Mouse (Mus musculus) heart, adult 2 months (tissue): ENCODE results near the gene Nckap1. TPM values are rescaled to one million over a fixed set of nuclear protein-coding genes. Genes with fewer than 3 reads are reported as not detected.
A peak's percentile ranks its signal among the peaks of the same experiment; 100 is the strongest.

Experiments
- DNase-seq, 2 experiments: peaks; one replicate each; pipeline ENCODE4 v3.0.0; 2021
- H3K27ac ChIP-seq: fragments of 200-600 bp; 2 replicates; pipeline ENCODE4 v1.8.1; 2022
- H3K27me3 ChIP-seq: fragments of 200-500 bp; 2 replicates; pipeline ENCODE4 v1.6.1; 2012; ENCODE audit warnings: mild to moderate bottlenecking, low read length, inconsistent platforms, mixed read lengths; ENCODE audit not compliant: control insufficient read depth, insufficient read depth
- H3K36me3 ChIP-seq: fragments of 200-500 bp; 2 replicates; pipeline ENCODE4 v1.6.1; 2012; ENCODE audit warnings: low read length, inconsistent platforms; ENCODE audit not compliant: control insufficient read depth, insufficient read depth
- H3K4me1 ChIP-seq: fragments of 200-500 bp; 2 replicates; pipeline ENCODE4 v1.6.1; 2011; ENCODE audit warnings: low read length; ENCODE audit not compliant: control insufficient read depth, insufficient read depth
- H3K4me3 ChIP-seq: fragments of 200-600 bp; 2 replicates; pipeline ENCODE4 v1.8.1; 2022
- H3K79me2 ChIP-seq: fragments of 200-500 bp; replicated peaks from 2 replicates; pipeline ENCODE4 v1.6.1; 2012; ENCODE audit warnings: mild to moderate bottlenecking, inconsistent platforms, low read length, moderate library complexity, mixed read lengths; ENCODE audit not compliant: control insufficient read depth, insufficient read depth
- H3K9ac ChIP-seq: fragments of 200-500 bp; 2 replicates; pipeline ENCODE4 v1.6.1; 2012; ENCODE audit warnings: low read depth, mild to moderate bottlenecking, control low read depth, inconsistent platforms, low read length, mixed read lengths
- CTCF ChIP-seq: fragments of 200-600 bp; IDR thresholded peaks from 2 replicates; pipeline ENCODE4 v1.8.1; 2022; ENCODE audit warnings: antibody characterized with exemption, mild to moderate bottlenecking, moderate library complexity
- EP300 ChIP-seq: fragments of 200-500 bp; IDR thresholded peaks from 2 replicates; pipeline ENCODE4 v1.6.1; 2011; ENCODE audit warnings: low read depth, low read length, control low read depth; ENCODE audit not compliant: insufficient read depth
- POLR2A ChIP-seq: fragments of 200-500 bp; IDR thresholded peaks from 2 replicates; pipeline ENCODE4 v1.6.1; 2011; ENCODE audit warnings: mild to moderate bottlenecking, low read depth, low read length, control low read depth; ENCODE audit not compliant: insufficient read depth
- WGBS: fragments of 180-500 bp; shearing (Covaris S2); methylation state at CpG from one replicate; pipeline ENCODE4 v1.1.7; 2018; 5-methylcytosine and 5-hydroxymethylcytosine counted together
- intact Hi-C: fragments of 180-260 bp; cut with DNase I; formaldehyde crosslinking; loops from one replicate; pipeline ENCODE4 v1.15.1; 2025
- long read RNA-seq: library from polyadenylated mRNA; stranded (forward); transcript quantifications from one replicate; pipeline ENCODE4 v2.0.0, GENCODE M21; 2021
- polyA plus RNA-seq: library from polyadenylated mRNA; depleted of rRNA; stranded (reverse); fragments of >200 nt; gene quantifications from 2 replicates; pipeline ENCODE4 v1.2.3, GENCODE M21; 2012; rRNA removed
- total RNA-seq, 2 experiments: library from RNA; stranded (reverse); gene quantifications; 2 replicates each; pipeline ENCODE4 v1.2.3; 2021

Nckap1 gene
- total RNA-seq: 10 to 100 TPM; 60.1 to 63.6 TPM
- 21.9 and 44.6 TPM in 2 replicates for polyA plus RNA-seq
- long read RNA-seq, full-length matches to known transcripts: 26 of 32 reads
- long read RNA-seq, partial matches to known transcripts: 2 of 32 reads
- long read RNA-seq, other reads (novel, unspliced or antisense): 4 of 32 reads

DNA sequence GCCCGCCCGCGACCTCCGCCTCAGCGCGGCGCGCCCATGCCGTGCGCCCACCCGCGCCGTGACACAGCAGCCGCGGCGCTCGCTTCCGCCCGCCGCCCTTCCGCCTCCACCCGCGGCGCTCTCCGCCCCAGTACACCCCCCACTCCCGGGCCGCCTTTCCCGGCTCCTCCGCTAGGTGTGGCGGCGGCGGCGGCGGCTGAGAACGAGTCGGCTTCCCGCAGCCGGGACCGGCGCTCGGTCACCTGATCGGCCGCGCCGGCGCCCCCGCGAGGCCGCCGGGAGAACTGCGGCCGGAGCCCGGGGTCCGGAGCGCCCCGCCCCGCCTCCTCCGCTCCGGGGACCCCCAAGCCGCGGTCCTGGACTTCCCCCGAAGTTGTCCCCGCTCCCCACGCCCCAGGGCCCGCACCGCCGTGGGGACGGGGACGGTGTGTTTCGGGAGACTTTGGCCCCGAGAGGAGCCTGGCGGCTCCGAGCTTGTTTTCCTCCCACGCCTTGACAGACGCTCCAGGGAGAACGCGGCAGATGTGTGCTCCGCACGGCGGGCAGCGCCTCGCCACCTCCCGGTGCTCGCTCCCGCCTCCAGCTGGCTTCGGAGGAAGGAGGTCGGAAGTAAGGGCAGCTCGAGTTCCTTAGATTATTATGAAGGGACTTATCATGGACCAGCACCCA, at the start of gene Nckap1:
Gene Nckap1, minus strand, starts transcription at position 338 of the 669 bp plus-strand sequence.
- intact Hi-C loops: loop anchor here (2.0 kb wide), 1 partner anchor 36 kb away; the partner anchor contains the start of genes Dusp19 and Nup35
- Histone ChIP-seq H3K9ac (peak within 1 kb of the TSS; percentile 100), H3K4me3 (peak within 1 kb of the TSS; percentile 77), H3K27me3 (no peaks in the 10 kb centered on the region), H3K36me3 (peaks cover 9% of the 10 kb centered on the region), H3K4me1 (peaks cover 3% of the 10 kb centered on the region), H3K79me2 (peaks cover 5% of the 10 kb centered on the region; the same call in 1 of the 2 replicates), H3K27ac (peak within 1 kb of the TSS; percentile 95)
- DNase-seq: peak; percentile 93 to 95
- TF ChIP-seq EP300 (peak; percentile 47; the same call in 1 of the 2 replicates), CTCF (peak; percentile 88), POLR2A (peak; percentile 47)
- under 1% methylated on average over 69 of the region's 88 CpGs for WGBS

- H3K9ac ChIP-seq: no peak overlapping the region
- no peak overlapping the region for H3K4me3 ChIP-seq
- no peak overlapping the region for H3K27ac ChIP-seq
- intact Hi-C loops: no loop called here
- H3K79me2 ChIP-seq: no peaks in the 10 kb centered on the region; the same call in 1 of the 2 replicates
- H3K4me1 ChIP-seq: no peaks in the 10 kb centered on the region; the same call in 1 of the 2 replicates
- no peak for DNase-seq
- no peaks in the 10 kb centered on the region for H3K27me3 ChIP-seq
- 96% methylated on average over 4 of the region's 4 CpGs for WGBS
- H3K36me3 ChIP-seq: no peaks in the 10 kb centered on the region
- TF ChIP-seq CTCF: no peak
- TF ChIP-seq POLR2A: no peak
- no peak for TF ChIP-seq EP300
Observed at GRCm38 (mm10) chr2:80624523-80624922, 43.3 kb upstream of the Nckap1 start.

GRCm38 (mm10) chr2:80621921-80622320, 40.7 kb upstream of the Nckap1 start:
- no peak overlapping the region for H3K9ac ChIP-seq
- no peak for DNase-seq
- no peak overlapping the region for H3K4me3 ChIP-seq
- peak overlapping the region; percentile 21 for H3K27ac ChIP-seq
- no peak for TF ChIP-seq CTCF
- TF ChIP-seq POLR2A: no peak
- no peak for TF ChIP-seq EP300
- H3K36me3 ChIP-seq: no peaks in the 10 kb centered on the region
- no peaks in the 10 kb centered on the region; the same call in 1 of the 2 replicates for H3K79me2 ChIP-seq
- H3K4me1 ChIP-seq: peaks cover 3% of the 10 kb centered on the region
- intact Hi-C loops: no loop called here
- no peaks in the 10 kb centered on the region for H3K27me3 ChIP-seq
- 53% methylated on average over 3 of the region's 3 CpGs for WGBS

GRCm38 (mm10) chr2:80618991-80619390, 37.8 kb upstream of the Nckap1 start:
- Histone ChIP-seq H3K79me2 (no peaks in the 10 kb centered on the region; the same call in 1 of the 2 replicates), H3K27me3 (no peaks in the 10 kb centered on the region), H3K4me1 (peaks cover 4% of the 10 kb centered on the region), H3K27ac (no peak overlapping the region), H3K9ac (no peak overlapping the region), H3K36me3 (no peaks in the 10 kb centered on the region), H3K4me3 (no peak overlapping the region)
- no peak for DNase-seq
- intact Hi-C loops: no loop called here
- TF ChIP-seq POLR2A (no peak), EP300 (no peak), CTCF (no peak)
- 89% methylated on average over 3 of the region's 3 CpGs for WGBS

GRCm38 (mm10) chr2:80616854-80617737, 35.9 kb upstream of the Nckap1 start, which contains the start of the genes Dusp19 and Nup35:
Dusp19 (plus strand) TSS chr2:80617045.
Nup35 (plus strand) TSS chr2:80617236.
- TF ChIP-seq EP300 (0 out of 2 replicates have a peak, but pooled peaks have one; percentile 34), CTCF (no peak), POLR2A (peak; percentile 98)
- Histone ChIP-seq H3K36me3 (no peaks in the 10 kb centered on the region), H3K27ac (peak within 1 kb of the TSS; percentile 70), H3K27me3 (no peaks in the 10 kb centered on the region), H3K4me3 (peak within 1 kb of the TSS; percentile 73), H3K4me1 (peaks cover 4% of the 10 kb centered on the region), H3K9ac (peak within 1 kb of the TSS; percentile 79), H3K79me2 (no peaks in the 10 kb centered on the region; the same call in 1 of the 2 replicates)
- under 1% methylated on average over 21 of the region's 21 CpGs for WGBS
- intact Hi-C loops: loop anchor here (2.0 kb wide), 2 partner anchors 22 to 36 kb away; partner anchors contain the start of gene Nckap1
- DNase-seq: peak; percentile 94 to 96
